Mouse (Mus musculus): ENCODE results near the gene Magi2. TPM values are rescaled to one million over a fixed set of nuclear protein-coding genes. Genes with fewer than 3 reads are reported as not detected.
"Not testable (repeated sequence)": the region's sequence is repeated elsewhere in the genome, so short reads cannot be mapped to it uniquely, and the experiment has no call there.

Gene Magi2
- total RNA-seq, 2 experiments from 2014 or later, result 98.1 to 102 TPM

- DNase-seq (ENCODE audit: low spot score in 2 of 2); intact Hi-C loops (cut with DNase I): not testable (repeated sequence)
These were observed 1045.8 kb downstream of the Magi2 start for GRCm38 (mm10) chr5:20272680-20273079.

GRCm38 (mm10) chr5:20275632-20276031 lies 1048.8 kb downstream of the Magi2 start:
- intact Hi-C loops (cut with DNase I), result no loop called here
- no peak for DNase-seq (ENCODE audit: low spot score in 2 of 2)

GRCm38 (mm10) chr5:20285080-20285840 lies 1058.4 kb downstream of the Magi2 start:
- no peak for DNase-seq (ENCODE audit: low spot score in 2 of 2)
- intact Hi-C loops (cut with DNase I), result no loop called here

GRCm38 (mm10) chr5:20294521-20294920 lies 1067.7 kb downstream of the Magi2 start:
- intact Hi-C loops (cut with DNase I), result no loop called here
- DNase-seq (ENCODE audit: low spot score in 2 of 2), result no peak

GRCm38 (mm10) chr5:20299816-20300215 lies 1073.0 kb downstream of the Magi2 start:
- intact Hi-C loops (cut with DNase I), result no loop called here
- no peak for DNase-seq (ENCODE audit: low spot score in 2 of 2)

GRCm38 (mm10) chr5:20303056-20303965 lies 1076.5 kb downstream of the Magi2 start:
- intact Hi-C loops (cut with DNase I), result no loop called here
- peak in 1 of 2 experiments; percentile 47 for DNase-seq (ENCODE audit: low spot score in 2 of 2)

GRCm38 (mm10) chr5:20320970-20321369 lies 1094.1 kb downstream of the Magi2 start:
- DNase-seq (ENCODE audit: low spot score in 2 of 2), result no peak
- intact Hi-C loops (cut with DNase I), result no loop called here

- intact Hi-C loops (cut with DNase I), result no loop called here
These were observed 1098.5 kb downstream of the Magi2 start for GRCm38 (mm10) chr5:20325290-20325689.

GRCm38 (mm10) chr5:20328901-20329300 lies 1102.1 kb downstream of the Magi2 start:
- DNase-seq (ENCODE audit: low spot score in 2 of 2), result no peak
- intact Hi-C loops (cut with DNase I), result no loop called here

More at GRCm38 (mm10) chr5:20325290-20325689, 1098.5 kb downstream of the Magi2 start:
- no peak for DNase-seq (ENCODE audit: low spot score in 2 of 2)

- DNase-seq (ENCODE audit: low spot score in 2 of 2), result no peak
- intact Hi-C loops (cut with DNase I), result no loop called here
These were observed 1103.2 kb downstream of the Magi2 start for GRCm38 (mm10) chr5:20330025-20330424.

- no peak for DNase-seq (ENCODE audit: low spot score in 2 of 2)
- intact Hi-C loops (cut with DNase I), result no loop called here
These were observed 1105.7 kb downstream of the Magi2 start for GRCm38 (mm10) chr5:20332574-20332973.

- no peak for DNase-seq (ENCODE audit: low spot score in 2 of 2)
- intact Hi-C loops (cut with DNase I), result no loop called here
These were observed 1107.7 kb downstream of the Magi2 start for GRCm38 (mm10) chr5:20334549-20334948.

GRCm38 (mm10) chr5:20352941-20353340 lies 1126.1 kb downstream of the Magi2 start:
- intact Hi-C loops (cut with DNase I), result no loop called here
- DNase-seq (ENCODE audit: low spot score in 2 of 2), result no peak

GRCm38 (mm10) chr5:20358437-20358836 lies 1131.6 kb downstream of the Magi2 start:
- intact Hi-C loops (cut with DNase I), result no loop called here
- DNase-seq (ENCODE audit: low spot score in 2 of 2), result no peak

- intact Hi-C loops (cut with DNase I), result no loop called here
- DNase-seq (ENCODE audit: low spot score in 2 of 2), result no peak
These were observed 1132.2 kb downstream of the Magi2 start for GRCm38 (mm10) chr5:20359021-20359420.

- no peak for DNase-seq (ENCODE audit: low spot score in 2 of 2)
- intact Hi-C loops (cut with DNase I), result no loop called here
These were observed 1135.3 kb downstream of the Magi2 start for GRCm38 (mm10) chr5:20362154-20362553.

- intact Hi-C loops (cut with DNase I), result no loop called here
- peak; percentile 18 to 50 for DNase-seq (ENCODE audit: low spot score in 2 of 2)
These were observed 1136.4 kb downstream of the Magi2 start for GRCm38 (mm10) chr5:20363216-20363615.

GRCm38 (mm10) chr5:20373586-20373985 lies 1146.8 kb downstream of the Magi2 start:
- intact Hi-C loops (cut with DNase I), result no loop called here
- DNase-seq (ENCODE audit: low spot score in 2 of 2), result no peak

GRCm38 (mm10) chr5:20378071-20378800 lies 1151.4 kb downstream of the Magi2 start:
- intact Hi-C loops (cut with DNase I), result no loop called here
- DNase-seq (ENCODE audit: low spot score in 2 of 2), result no peak

GRCm38 (mm10) chr5:20404533-20404932 lies 1177.7 kb downstream of the Magi2 start:
- no peak for DNase-seq (ENCODE audit: low spot score in 2 of 2)
- intact Hi-C loops (cut with DNase I), result no loop called here
